Mouse (Mus musculus): ENCODE data around the gene Tsr1.
A peak's percentile ranks its signal among the peaks of the same experiment; 100 is the strongest.

DNA sequence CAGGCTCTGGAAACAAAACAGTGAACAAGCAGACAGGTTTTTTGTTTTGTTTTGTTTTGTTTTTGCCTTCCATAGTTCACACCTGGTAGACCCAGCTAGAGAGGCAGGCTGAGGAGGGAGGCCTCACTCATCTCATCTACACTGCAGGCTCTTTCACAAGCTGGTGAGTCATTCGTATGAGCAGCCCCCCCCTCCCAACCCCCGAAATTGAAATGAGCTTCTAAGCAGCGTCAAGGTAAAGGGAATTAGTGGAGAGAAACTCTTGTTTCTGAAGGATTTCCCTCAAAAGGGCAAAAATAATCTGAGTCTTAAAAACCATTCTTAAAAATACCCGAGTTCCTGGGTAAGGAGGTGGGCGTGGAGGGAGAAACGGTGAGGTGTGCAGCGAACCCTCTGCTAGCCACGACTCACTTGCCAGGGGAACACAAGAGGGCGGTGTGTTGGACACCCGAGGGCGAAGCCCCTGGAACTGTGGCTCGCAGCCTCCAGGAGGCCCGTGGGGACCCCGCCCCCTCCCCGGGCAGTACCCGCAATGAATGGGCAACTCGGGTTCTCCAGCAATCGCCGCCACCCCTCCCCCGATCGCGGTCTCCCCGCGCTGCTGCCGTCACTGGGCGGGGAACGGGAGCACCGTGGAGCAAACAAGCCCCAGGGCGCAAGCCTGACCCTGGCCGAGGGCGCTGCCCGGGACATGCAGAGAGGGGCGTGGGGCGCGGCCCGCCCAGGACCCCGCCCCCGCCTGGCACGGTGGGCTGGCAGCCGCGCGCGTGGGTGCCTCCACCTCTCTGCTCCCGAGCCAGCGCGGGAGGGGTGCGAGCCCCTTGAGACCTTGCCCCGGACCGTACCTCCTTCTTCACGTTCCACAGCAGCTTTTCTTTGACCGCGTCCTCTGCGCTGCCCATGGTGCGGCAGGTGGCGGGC lies 1.6 kb upstream of the Tsr1 start:
- TF ChIP-seq CTCF (IDR thresholded peaks at IDR 0.05) (peak; percentile 55), POLR2A (IDR thresholded peaks at IDR 0.05; ENCODE audit: insufficient read depth, low read depth, low read length) (no peak), EP300 (IDR thresholded peaks at IDR 0.05; ENCODE audit: insufficient read depth, low read depth, low read length) (no peak)

Data from heart, adult 2 months (tissue).